Comparison of ENCODE assay signal across 10 mouse cellular contexts in genomic region chr11:7213161-7213500, GRCm38 (mm10). TPM values are rescaled to one million over a fixed set of nuclear protein-coding genes. Genes with fewer than 3 reads are reported as not detected.
DNase-seq lines count a peak whose midpoint lies in the region; ATAC-seq and TF ChIP-seq lines count a peak whose summit lies in the region.
"Had no signal": no experiment of that assay in that cellular context is flagged by ENCODE, and none has a peak within 500 bp of the region (broad histone marks: within the 10 kb centered on the region; RNA-seq: fewer than 3 reads in every experiment).

No protein-coding gene starts in this region.

- peak overlapping the region; percentile 13; the same call in 1 of the 2 replicates for H3K9ac ChIP-seq in lung, postnatal 0 days (replicated peaks; ENCODE audit: low read depth)
- peak overlapping the region; percentile 66 for H3K9ac ChIP-seq in limb, embryonic 13.5 days
- H3K9ac ChIP-seq in stomach, embryonic 14.5 days (replicated peaks; ENCODE audit: low read depth, low read length): peak overlapping the region; percentile 42; the same call in 1 of the 2 replicates

- 2% methylated on average over 19 of the region's 19 CpGs for WGBS in lung, postnatal 0 days
- 2% methylated on average over 19 of the region's 19 CpGs for WGBS in limb, embryonic 13.5 days
- 3% methylated on average over 19 of the region's 19 CpGs for WGBS in stomach, embryonic 14.5 days

- H3K9me3 ChIP-seq in erythroblast, embryonic 14.5 days (ENCODE audit: control insufficient read depth, low read length): no peaks in the 10 kb centered on the region
- no peaks in the 10 kb centered on the region for H3K9me3 ChIP-seq in lung, postnatal 0 days (ENCODE audit: low read length)
- no peaks in the 10 kb centered on the region for H3K9me3 ChIP-seq in limb, embryonic 13.5 days
- H3K9me3 ChIP-seq in stomach, embryonic 14.5 days (ENCODE audit: control insufficient read depth, low read depth, low read length): no peaks in the 10 kb centered on the region

- H3K4me1 ChIP-seq in erythroblast, embryonic 14.5 days (ENCODE audit: control insufficient read depth): no peaks in the 10 kb centered on the region
- H3K4me1 ChIP-seq in lung, postnatal 0 days (ENCODE audit: insufficient read depth, low read depth, low read length): 0 out of 2 replicates have a peak, but pooled peaks cover 6% of the 10 kb centered on the region
- H3K4me1 ChIP-seq in limb, embryonic 13.5 days: peaks cover 31% of the 10 kb centered on the region
- H3K4me1 ChIP-seq in stomach, embryonic 14.5 days (ENCODE audit: control insufficient read depth, insufficient read depth, low read length): peaks cover 10% of the 10 kb centered on the region; the same call in 1 of the 2 replicates

- TF ChIP-seq CTCF in lung, postnatal 0 days (IDR thresholded peaks at IDR 0.05): no peak

- H3K4me3 ChIP-seq in erythroblast, embryonic 14.5 days (replicated peaks): peak overlapping the region; percentile 27
- peak overlapping the region; percentile 53 for H3K4me3 ChIP-seq in lung, postnatal 0 days (ENCODE audit: low read depth, low read length)
- peak overlapping the region; percentile 68 for H3K4me3 ChIP-seq in limb, embryonic 13.5 days
- H3K4me3 ChIP-seq in stomach, embryonic 14.5 days (ENCODE audit: low read depth, low read length): peak overlapping the region; percentile 56

- TF ChIP-seq EP300 in lung, postnatal 0 days (IDR thresholded peaks at IDR 0.05): no peak

- no peaks in the 10 kb centered on the region for H3K36me3 ChIP-seq in erythroblast, embryonic 14.5 days (ENCODE audit: control insufficient read depth)
- H3K36me3 ChIP-seq in lung, postnatal 0 days (ENCODE audit: insufficient read depth, low read length): no peaks in the 10 kb centered on the region
- H3K36me3 ChIP-seq in limb, embryonic 13.5 days: peaks cover 16% of the 10 kb centered on the region
- peaks cover 6% of the 10 kb centered on the region; the same call in 1 of the 2 replicates for H3K36me3 ChIP-seq in stomach, embryonic 14.5 days (ENCODE audit: control insufficient read depth, insufficient read depth, low read length)

- H3K27ac ChIP-seq in lung, postnatal 0 days (ENCODE audit: low read length): no peak overlapping the region
- peak overlapping the region; percentile 49; the same call in 1 of the 2 replicates for H3K27ac ChIP-seq in limb, embryonic 13.5 days
- no peak overlapping the region for H3K27ac ChIP-seq in stomach, embryonic 14.5 days (ENCODE audit: low read length)

- DNase-seq in lung, postnatal 0 days (ENCODE audit: low spot score): no peak
- DNase-seq in lung, postnatal 10 days: no peak
- DNase-seq in adrenal gland, adult 2 months: no peak
- no peak for DNase-seq in layer of hippocampus, adult 11-12 months (ENCODE audit: low spot score)

- peaks cover 36% of the 10 kb centered on the region for H3K27me3 ChIP-seq in erythroblast, embryonic 14.5 days (ENCODE audit: control insufficient read depth)
- peaks cover 15% of the 10 kb centered on the region for H3K27me3 ChIP-seq in lung, postnatal 0 days (replicated peaks; ENCODE audit: insufficient read depth, low read length)
- H3K27me3 ChIP-seq in limb, embryonic 13.5 days: peaks cover 54% of the 10 kb centered on the region
- peaks cover 8% of the 10 kb centered on the region; the same call in 1 of the 2 replicates for H3K27me3 ChIP-seq in stomach, embryonic 14.5 days (ENCODE audit: control insufficient read depth, insufficient read depth, low read length)

- no peak for ATAC-seq in erythroblast, adult 5-6 weeks (replicated peaks; ENCODE audit: low FRiP score, poor library complexity, severe bottlenecking)
- ATAC-seq in lung, postnatal 0 days: no peak
- no peak; the same call in 1 of the 2 replicates for ATAC-seq in limb, embryonic 13.5 days (ENCODE audit: low FRiP score, low read depth)
- no peak for ATAC-seq in stomach, embryonic 14.5 days (ENCODE audit: insufficient number of reproducible peaks, insufficient read depth, low FRiP score, low read depth)

- H3K4me2 ChIP-seq in lung, postnatal 0 days (replicated peaks; ENCODE audit: low read depth, low read length): peak overlapping the region; percentile 76
- peak overlapping the region; percentile 93 for H3K4me2 ChIP-seq in limb, embryonic 13.5 days (replicated peaks)
- H3K4me2 ChIP-seq in stomach, embryonic 14.5 days (replicated peaks; ENCODE audit: low read depth, low read length): peak overlapping the region; percentile 85

RNA-seq across cellular contexts. Expression of gene Igfbp3, which starts 0.6 kb away (rescaled TPM):
- 0.03 TPM in 1 of 2 replicates, not detected in the other for polyA plus RNA-seq in erythroblast, embryonic 14.5 days (2012)
- total RNA-seq in erythroblast, adult 5-6 weeks (2015; ENCODE audit: low replicate concordance): 0.42 TPM in 1 of 2 replicates, not detected in the other
- total RNA-seq in erythroblast, adult 5-6 weeks (2017; ENCODE audit: low replicate concordance): not detected in 2 replicates
- 23.7 and 45.9 TPM in 2 replicates for polyA plus RNA-seq in lung, postnatal 0 days (2015; fragmentation: Nextera tagmentation; extraction: Ambion mirVana)
- 152 and 164 TPM in 2 replicates for polyA plus RNA-seq in limb, embryonic 13.5 days (2015; fragmentation: Nextera tagmentation; extraction: Ambion mirVana)
- 49.9 and 62.0 TPM in 2 replicates for polyA plus RNA-seq in stomach, embryonic 14.5 days (2014; fragmentation: Nextera tagmentation; extraction: Ambion mirVana)
- 10 to 100 TPM; 55.1 to 85.9 TPM for total RNA-seq in adrenal gland, adult 2 months (2021)
- 197 and 237 TPM in 2 replicates for polyA plus RNA-seq in adrenal gland, adult 2 months (2012; rRNA removed)
- total RNA-seq: granulocyte monocyte progenitor cell, adult 5-6 weeks; neutrophil, adult 5-6 weeks had no signal

RNA-seq across cellular contexts. Expression of gene Igfbp1, which starts 15.5 kb away (rescaled TPM):
- polyA plus RNA-seq in erythroblast, embryonic 14.5 days (2012): 0.08 and 0.11 TPM in 2 replicates
- total RNA-seq in erythroblast, adult 5-6 weeks (2015; ENCODE audit: low replicate concordance): not detected in 2 replicates
- total RNA-seq in erythroblast, adult 5-6 weeks (2017; ENCODE audit: low replicate concordance): not detected in 2 replicates
- polyA plus RNA-seq in lung, postnatal 0 days (2015; fragmentation: Nextera tagmentation; extraction: Ambion mirVana): 0.23 and 0.69 TPM in 2 replicates
- polyA plus RNA-seq in limb, embryonic 13.5 days (2015; fragmentation: Nextera tagmentation; extraction: Ambion mirVana): 2.3 and 3.6 TPM in 2 replicates
- polyA plus RNA-seq in stomach, embryonic 14.5 days (2014; fragmentation: Nextera tagmentation; extraction: Ambion mirVana): 1.5 and 1.7 TPM in 2 replicates
- total RNA-seq in adrenal gland, adult 2 months (2021): under 1 TPM in 1 of 2 experiments, not detected in 1; 0.43 TPM
- polyA plus RNA-seq in adrenal gland, adult 2 months (2012; rRNA removed): 0.15 TPM in 1 of 2 replicates, not detected in the other
- total RNA-seq: granulocyte monocyte progenitor cell, adult 5-6 weeks; neutrophil, adult 5-6 weeks had no signal

RNA-seq across cellular contexts. Expression of gene Gm11985, which starts 24.8 kb away (rescaled TPM):
- not detected in 2 replicates for polyA plus RNA-seq in erythroblast, embryonic 14.5 days (2012)
- total RNA-seq in erythroblast, adult 5-6 weeks (2015; ENCODE audit: low replicate concordance): not detected in 2 replicates
- total RNA-seq in erythroblast, adult 5-6 weeks (2017; ENCODE audit: low replicate concordance): not detected in 2 replicates
- not detected in 2 replicates for polyA plus RNA-seq in lung, postnatal 0 days (2015; fragmentation: Nextera tagmentation; extraction: Ambion mirVana)
- polyA plus RNA-seq in limb, embryonic 13.5 days (2015; fragmentation: Nextera tagmentation; extraction: Ambion mirVana): 0.19 TPM in 1 of 2 replicates, not detected in the other
- polyA plus RNA-seq in stomach, embryonic 14.5 days (2014; fragmentation: Nextera tagmentation; extraction: Ambion mirVana): 0.25 TPM in 1 of 2 replicates, not detected in the other
- not detected for total RNA-seq in adrenal gland, adult 2 months (2021)
- polyA plus RNA-seq in adrenal gland, adult 2 months (2012; rRNA removed): not detected in 2 replicates
- total RNA-seq: granulocyte monocyte progenitor cell, adult 5-6 weeks; neutrophil, adult 5-6 weeks had no signal

Comparison
In these comparisons a context has a peak if more than half of its experiments do, and no peak if none do; other contexts are left out.
1. H3K9ac ChIP-seq: peak in every context shown above with its lines; median percentile 66 in limb, embryonic 13.5 days; 42 in stomach, embryonic 14.5 days; 13 in lung, postnatal 0 days.
2. RNA of gene Igfbp3, which starts 0.6 kb away (polyA plus RNA-seq): 197 to 237 TPM in adrenal gland, adult 2 months, 152 to 164 TPM in limb, embryonic 13.5 days, 49.9 to 62.0 TPM in stomach, embryonic 14.5 days and 23.7 to 45.9 TPM in lung, postnatal 0 days; 0.03 TPM in erythroblast, embryonic 14.5 days; every median in the first group is over 10 times any median in the second.
3. Peak in every context shown above with its lines, with median percentiles within 50 percentile points of each other: H3K4me3 ChIP-seq and H3K4me2 ChIP-seq.